Mouse (Mus musculus) lung, adult 2 months (tissue): ENCODE measurements around the gene Gm42421. TPM values are rescaled to one million over a fixed set of nuclear protein-coding genes. Genes with fewer than 3 reads are reported as not detected.

Experiments used
- DNase-seq: peaks from one replicate; pipeline ENCODE4 v3.0.0; 2022
- H3K4me1 ChIP-seq: fragments of 200-500 bp; 2 replicates; pipeline ENCODE4 v1.6.1; 2011; ENCODE audit warnings: low read length; ENCODE audit not compliant: control insufficient read depth, insufficient read depth
- H3K4me3 ChIP-seq: fragments of 200-500 bp; replicated peaks from 2 replicates; pipeline ENCODE3; 2011; ENCODE audit warnings: low read depth, mild to moderate bottlenecking, control low read depth, low read length; ENCODE audit errors: extremely low read depth
- CTCF ChIP-seq: fragments of 200-500 bp; IDR thresholded peaks from 2 replicates; pipeline ENCODE4 v1.5.1; 2011; ENCODE audit warnings: mild to moderate bottlenecking, low read length, control low read depth; ENCODE audit not compliant: insufficient read depth
- POLR2A ChIP-seq: fragments of 200-500 bp; IDR thresholded peaks from 2 replicates; pipeline ENCODE4 v1.6.1; 2011; ENCODE audit warnings: low read depth, mild to moderate bottlenecking, control low read depth, low read length, borderline replicate concordance; ENCODE audit errors: extremely low read depth
- WGBS: fragments of 180-500 bp; shearing (Covaris S2); methylation state at CpG from one replicate; pipeline ENCODE4 v1.1.7; 2018; 5-methylcytosine and 5-hydroxymethylcytosine counted together
- polyA plus RNA-seq: library from polyadenylated mRNA; depleted of rRNA; stranded (reverse); fragments of >200 nt; gene quantifications from 2 replicates; pipeline ENCODE4 v1.2.3, GENCODE M21; 2012

The Gm42421 gene
- polyA plus RNA-seq, 1 experiment = not detected

DNA sequence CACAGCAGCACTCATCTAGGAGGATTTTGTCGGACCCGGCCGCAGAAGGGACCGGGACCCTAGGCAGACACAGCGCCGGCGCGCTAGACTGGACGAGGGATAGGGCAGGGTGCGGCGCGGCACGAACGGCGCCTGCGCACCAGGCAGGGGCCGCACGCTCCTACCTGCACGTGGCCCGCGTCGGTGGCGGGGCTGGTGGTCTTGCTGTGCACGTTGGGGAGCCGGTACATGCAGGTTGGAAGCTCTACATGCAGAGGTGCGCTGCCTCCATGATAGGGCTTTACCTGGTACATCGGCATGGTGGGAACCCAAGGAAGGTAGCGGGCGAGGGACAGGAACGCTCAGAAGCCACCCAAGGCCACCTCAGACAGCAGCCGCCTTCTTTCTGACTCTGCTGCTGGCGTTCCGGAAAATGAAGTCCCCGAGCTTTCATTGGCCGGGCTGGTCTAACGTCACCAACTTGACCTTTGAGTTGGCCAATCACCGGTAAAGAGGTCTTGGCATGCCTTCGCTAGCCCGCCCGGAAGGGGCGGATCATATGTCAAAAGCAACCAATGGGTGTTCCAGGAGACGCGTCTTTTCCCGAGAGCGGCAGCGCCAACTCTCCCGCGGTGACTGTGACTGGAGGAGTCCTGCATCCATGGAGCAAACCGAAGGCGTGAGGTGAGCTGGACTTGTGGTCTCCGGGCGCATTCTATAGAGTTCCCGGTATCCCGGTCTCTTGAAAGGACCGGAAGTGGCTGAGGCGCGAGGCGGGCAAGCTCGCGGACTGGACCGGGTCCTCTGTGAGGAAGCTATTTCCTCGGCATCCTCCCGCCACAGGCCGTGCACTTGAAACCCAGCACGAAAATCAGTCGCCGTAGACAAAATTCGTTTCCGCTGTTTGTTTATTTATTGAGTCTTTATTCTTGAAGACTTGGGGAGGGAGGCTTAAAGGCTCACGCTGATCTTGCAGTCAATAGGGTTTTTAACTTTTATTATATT is 18.3 kb upstream of the Gm42421 start, which contains the start of the genes Aimp2 and Pms2:
Gene Aimp2 (minus strand): TSS at position 431 of the 984 bp plus-strand sequence.
Gene Pms2 (plus strand): TSS at position 548 of the 984 bp plus-strand sequence.
- peak; percentile 94 for DNase-seq
- TF ChIP-seq CTCF = no peak
- peak; percentile 52; the same call in 1 of the 2 replicates for TF ChIP-seq POLR2A
- H3K4me1 ChIP-seq = peaks cover 3% of the 10 kb centered on the region; the same call in 1 of the 2 replicates
- peak within 1 kb of the TSS; percentile 99 for H3K4me3 ChIP-seq
- under 1% methylated on average over 70 of the region's 70 CpGs for WGBS

DNA sequence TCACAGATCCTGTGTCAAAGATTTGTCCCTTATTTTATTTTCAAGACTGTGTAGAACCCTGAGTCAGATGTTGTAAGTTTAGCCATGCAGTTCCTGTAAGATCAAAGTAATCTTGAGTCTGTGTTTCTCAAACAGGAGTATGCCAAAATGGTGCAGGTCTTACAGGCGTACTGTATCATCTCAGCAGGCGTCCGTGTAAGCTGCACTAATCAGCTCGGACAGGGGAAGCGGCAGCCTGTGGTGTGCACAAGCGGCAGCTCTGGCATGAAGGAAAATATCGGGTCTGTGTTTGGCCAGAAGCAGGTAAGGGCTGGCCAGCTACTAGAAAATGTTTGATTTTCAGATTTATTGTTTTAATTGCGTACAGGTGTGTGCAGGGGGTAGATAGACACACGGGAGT is 11.8 kb upstream of the Gm42421 start:
- TF ChIP-seq POLR2A = no peak
- TF ChIP-seq CTCF = no peak
- Histone ChIP-seq H3K4me3 (no peak overlapping the region), H3K4me1 (no peaks in the 10 kb centered on the region)
- no peak for DNase-seq
- 94% methylated on average over 9 of the region's 9 CpGs for WGBS

DNA sequence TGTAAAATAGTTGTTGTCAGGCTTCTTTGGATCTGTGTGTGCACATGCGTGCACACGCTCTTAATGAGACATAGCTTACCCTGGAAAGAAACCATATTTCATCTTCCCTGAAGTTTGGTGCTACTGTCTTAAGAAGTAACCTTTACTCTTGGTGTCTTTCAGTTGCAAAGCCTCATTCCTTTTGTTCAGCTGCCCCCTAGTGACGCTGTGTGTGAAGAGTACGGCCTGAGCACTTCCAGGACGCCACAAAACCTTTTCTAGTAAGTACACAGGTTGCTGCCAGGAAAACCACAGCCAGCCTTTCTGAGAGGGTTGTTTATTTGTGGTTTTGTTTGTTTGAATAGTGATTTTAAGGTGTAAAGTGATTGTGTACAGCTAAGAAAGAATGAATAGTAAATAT is 10.6 kb upstream of the Gm42421 start:
- H3K4me1 ChIP-seq = no peaks in the 10 kb centered on the region
- peak; percentile 50 for DNase-seq
- H3K4me3 ChIP-seq = no peak overlapping the region
- TF ChIP-seq POLR2A = no peak
- peak; percentile 75 for TF ChIP-seq CTCF
- 32% methylated on average over 5 of the region's 5 CpGs for WGBS

DNA sequence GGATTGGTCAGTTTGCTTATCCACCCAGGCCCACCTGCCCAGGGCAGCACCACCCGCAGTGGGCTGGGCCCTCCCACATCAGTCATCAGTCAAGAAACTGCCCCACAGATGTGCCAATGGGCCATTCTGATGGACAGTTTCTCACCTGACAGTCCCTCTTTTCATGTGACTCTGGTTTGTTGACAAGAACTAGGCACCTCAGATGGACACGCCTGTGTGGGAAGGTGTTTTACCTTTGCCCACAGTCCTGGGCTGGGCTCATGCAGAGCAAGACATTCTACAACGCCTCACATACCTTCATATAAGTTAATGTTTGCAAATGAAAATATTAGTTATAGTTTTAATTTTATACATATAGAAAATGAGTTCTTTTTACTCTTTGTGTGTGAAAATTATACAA is 9.9 kb upstream of the Gm42421 start:
- TF ChIP-seq POLR2A (no peak), CTCF (no peak)
- WGBS = 90% methylated on average over 3 of the region's 3 CpGs
- Histone ChIP-seq H3K4me3 (no peak overlapping the region), H3K4me1 (no peaks in the 10 kb centered on the region)
- DNase-seq = no peak

DNA sequence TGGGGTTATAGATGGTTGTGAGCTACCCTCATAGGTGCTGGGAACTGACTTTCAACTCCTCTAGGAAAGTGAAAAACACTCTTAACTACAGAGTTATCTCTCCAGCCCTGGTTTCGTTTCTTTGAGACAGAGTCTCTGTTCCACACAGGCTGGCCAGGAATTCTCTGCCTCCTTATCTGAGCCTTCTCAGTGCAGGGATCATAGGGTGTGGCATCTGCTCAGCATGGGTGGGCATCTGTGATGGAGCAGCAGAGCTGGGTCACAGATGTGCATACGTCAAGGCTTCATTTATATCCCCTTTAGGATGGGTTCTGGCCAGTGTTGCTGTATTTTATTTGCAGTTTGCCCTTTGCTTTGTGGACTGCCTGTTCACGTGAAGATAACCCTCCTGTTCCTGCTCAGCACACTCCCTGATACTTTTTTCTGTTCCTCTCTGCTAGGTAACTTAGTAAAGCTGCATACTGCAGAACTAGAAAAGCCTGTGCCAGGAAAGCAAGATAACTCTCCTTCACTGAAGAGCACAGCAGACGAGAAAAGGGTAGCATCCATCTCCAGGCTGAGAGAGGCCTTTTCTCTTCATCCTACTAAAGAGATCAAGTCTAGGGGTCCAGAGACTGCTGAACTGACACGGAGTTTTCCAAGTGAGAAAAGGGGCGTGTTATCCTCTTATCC is 3.1 kb upstream of the Gm42421 start:
- Histone ChIP-seq H3K4me1 (no peaks in the 10 kb centered on the region), H3K4me3 (no peak overlapping the region)
- no peak for DNase-seq
- TF ChIP-seq CTCF (no peak), POLR2A (no peak)
- WGBS = 87% methylated on average over 6 of the region's 6 CpGs

DNA sequence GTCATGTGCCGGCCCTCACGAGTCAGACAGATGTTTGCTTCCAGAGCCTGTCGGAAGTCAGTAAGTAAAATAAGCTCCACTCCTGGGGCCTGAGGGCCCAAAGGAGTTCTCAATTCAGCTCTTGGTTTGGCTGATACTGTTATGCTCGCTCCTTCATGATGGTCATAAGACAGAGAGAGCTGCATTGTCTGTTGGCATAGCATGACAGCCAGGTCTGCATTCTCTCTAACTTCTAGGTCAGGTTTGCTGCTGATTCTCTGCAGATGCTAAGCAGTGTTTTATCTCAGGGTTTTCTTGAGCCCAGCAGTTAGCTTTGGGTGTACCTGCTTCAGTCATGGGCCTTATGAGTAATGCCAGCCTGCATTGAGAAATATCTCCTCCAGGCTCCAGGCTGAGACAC is 1.3 kb downstream of the Gm42421 start:
- no peak overlapping the region for H3K4me3 ChIP-seq
- 94% methylated on average over 4 of the region's 4 CpGs for WGBS
- no peaks in the 10 kb centered on the region for H3K4me1 ChIP-seq
- DNase-seq = no peak
- TF ChIP-seq POLR2A = no peak
- no peak for TF ChIP-seq CTCF

DNA sequence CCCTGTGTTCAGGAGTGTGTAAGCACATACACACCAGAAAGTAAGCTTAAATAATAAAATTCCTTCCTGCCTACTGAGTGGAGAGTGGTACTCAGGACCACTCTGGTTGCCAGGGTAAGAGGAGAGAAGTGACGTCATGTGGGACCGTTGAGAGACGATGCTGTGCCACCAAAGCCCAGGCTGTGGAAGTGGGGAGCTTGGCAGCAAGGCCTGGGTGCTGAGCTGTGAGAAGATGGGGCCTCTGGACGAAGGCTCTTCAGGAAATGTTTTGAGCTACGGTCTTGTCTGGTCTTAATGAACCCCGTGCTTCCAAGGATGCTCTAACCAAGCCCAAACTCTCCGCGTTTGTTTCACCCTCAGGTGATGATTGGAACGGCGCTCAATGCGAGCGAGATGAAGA is 2.7 kb downstream of the Gm42421 start:
- 92% methylated on average over 12 of the region's 12 CpGs for WGBS
- H3K4me1 ChIP-seq = no peaks in the 10 kb centered on the region
- TF ChIP-seq CTCF = no peak
- TF ChIP-seq POLR2A = no peak
- DNase-seq = no peak
- H3K4me3 ChIP-seq = no peak overlapping the region

DNA sequence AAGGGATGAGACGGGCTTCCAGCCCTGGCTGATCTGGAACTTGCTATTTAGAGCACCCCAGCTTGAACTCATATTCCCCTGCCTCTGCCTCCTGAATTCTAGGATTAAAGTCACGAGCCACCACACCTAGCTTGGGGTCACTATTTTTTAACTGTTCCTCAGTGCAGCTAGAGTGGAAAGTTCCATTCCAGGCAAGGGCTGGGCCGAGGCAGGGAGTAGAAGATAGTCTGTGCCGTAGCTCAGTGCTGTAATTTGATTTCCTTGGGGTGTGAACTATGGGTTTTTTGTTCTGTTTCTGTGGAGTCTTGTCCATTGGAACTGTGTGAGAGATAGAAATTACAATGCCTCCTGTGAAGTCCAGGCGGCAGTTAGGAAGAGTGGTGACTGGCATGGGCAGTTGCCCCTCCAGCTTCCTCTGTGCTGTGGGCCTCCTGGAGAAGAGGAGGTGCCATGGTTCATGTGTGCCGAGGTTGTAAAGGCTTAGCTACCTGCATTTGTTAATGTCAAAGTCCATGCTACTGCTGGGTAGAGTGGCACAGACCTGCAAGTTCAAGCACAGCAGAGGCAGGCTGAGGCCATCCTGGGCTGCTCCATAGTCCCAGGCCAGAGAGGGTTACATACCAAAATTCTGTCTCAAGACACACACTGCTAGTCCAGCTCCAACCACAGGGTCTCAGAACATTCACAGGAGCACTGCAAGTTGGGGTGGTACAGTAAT is 4.0 kb downstream of the Gm42421 start:
- TF ChIP-seq CTCF (no peak), POLR2A (no peak)
- WGBS = 84% methylated on average over 6 of the region's 6 CpGs
- Histone ChIP-seq H3K4me3 (no peak overlapping the region), H3K4me1 (no peaks in the 10 kb centered on the region)
- DNase-seq = no peak

DNA sequence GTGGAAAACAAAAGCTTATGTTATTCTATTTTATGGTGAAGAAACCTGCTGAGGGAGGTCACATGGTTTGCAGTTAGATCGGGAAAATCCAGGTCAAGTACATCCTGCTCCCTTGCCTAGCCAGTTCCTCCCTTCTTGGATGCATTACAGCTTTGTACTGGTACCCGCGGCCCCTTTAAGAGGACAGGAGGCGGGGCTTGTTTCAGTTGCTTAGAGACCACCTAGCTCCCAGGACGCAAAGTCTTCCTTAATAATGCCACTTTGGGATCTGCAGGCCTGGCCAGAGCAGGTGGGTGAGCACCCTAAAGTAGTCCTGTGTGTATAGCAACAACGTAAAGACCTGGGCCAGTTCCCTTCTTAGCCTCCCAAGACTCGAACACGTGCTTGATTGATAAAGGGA is 4.9 kb downstream of the Gm42421 start, which contains the start of gene Rsph10b:
Gene Rsph10b (plus strand): TSS at position 205 of the 400 bp plus-strand sequence.
- DNase-seq = peak; percentile 43
- no peak for TF ChIP-seq CTCF
- TF ChIP-seq POLR2A = no peak
- 25% methylated on average over 8 of the region's 8 CpGs for WGBS
- Histone ChIP-seq H3K4me3 (no peak within 1 kb of the TSS), H3K4me1 (no peaks in the 10 kb centered on the region)
